Mouse (Mus musculus) embryonic facial prominence, embryonic 14.5 days (tissue): ENCODE measurements at regions not wholly inside any gene's neighbourhood (a gene's known extent, or its start where the extent isn't known, plus 50 kb on each side); places are given as distances from the start of the nearest gene placed in this dataset.

ENCODE experiments used
- ATAC-seq: fragments of 200-750 bp; cut with Nextera tagmentation; 2 replicates; pipeline ENCODE4 v1.8.0; 2017; ENCODE audit warnings: low read depth, moderate number of reproducible peaks, moderate TSS enrichment
- DNase-seq: peaks from one replicate; pipeline ENCODE4 v3.0.0-alpha.2; 2015; ENCODE audit warnings: low spot score
- H3K27ac ChIP-seq: fragments of 300-500 bp; sonication (generic); replicated peaks from 2 replicates; pipeline ENCODE4 v1.5.1; 2014; ENCODE audit warnings: low read depth, mild to moderate bottlenecking, low read length, moderate library complexity
- H3K27me3 ChIP-seq: fragments of 300-500 bp; sonication (generic); replicated peaks from 2 replicates; pipeline ENCODE4 v1.6.1; 2014; ENCODE audit warnings: low read length; ENCODE audit not compliant: control insufficient read depth, insufficient read depth
- H3K36me3 ChIP-seq: fragments of 300-500 bp; sonication (generic); 2 replicates; pipeline ENCODE4 v1.6.1; 2014; ENCODE audit warnings: low read length, mixed read lengths; ENCODE audit not compliant: control insufficient read depth, insufficient read depth
- H3K4me1 ChIP-seq: fragments of 300-500 bp; sonication (generic); 2 replicates; pipeline ENCODE4 v1.6.1; 2014; ENCODE audit warnings: antibody characterized with exemption, low read length; ENCODE audit not compliant: control insufficient read depth, insufficient read depth
- H3K4me2 ChIP-seq: fragments of 300-500 bp; sonication (generic); 2 replicates; pipeline ENCODE4 v1.6.1; 2014; ENCODE audit warnings: low read depth, mild to moderate bottlenecking, low read length, moderate library complexity, mixed read lengths
- H3K4me3 ChIP-seq: fragments of 300-500 bp; sonication (generic); 2 replicates; pipeline ENCODE4 v1.5.1; 2014; ENCODE audit warnings: low read depth, mild to moderate bottlenecking, low read length
- H3K9ac ChIP-seq: fragments of 300-500 bp; sonication (generic); 2 replicates; pipeline ENCODE4 v1.6.1; 2014; ENCODE audit warnings: low read depth, mild to moderate bottlenecking, low read length, moderate library complexity, mixed read lengths
- H3K9me3 ChIP-seq: fragments of 300-500 bp; sonication (generic); 2 replicates; pipeline ENCODE4 v1.6.1; 2016; ENCODE audit warnings: low read length; ENCODE audit not compliant: control insufficient read depth
- WGBS: fragments of 180-500 bp; shearing (Covaris S2); extraction: QIAGEN DNeasy Blood & Tissue Kit; methylation state at CpG from one replicate; pipeline ENCODE4 v1.1.7; 2014; 5-methylcytosine and 5-hydroxymethylcytosine counted together

GRCm38 (mm10) chr16:31508981-31509380 is 86.9 kb downstream of the Bdh1 start:
- peak overlapping the region; percentile 17; the same call in 1 of the 2 replicates for H3K4me3 ChIP-seq
- H3K9ac ChIP-seq = peak overlapping the region; percentile 19; the same call in 1 of the 2 replicates
- H3K27ac ChIP-seq = peak overlapping the region; percentile 70
- H3K27me3 ChIP-seq = no peaks in the 10 kb centered on the region
- DNase-seq (peak; percentile 96), ATAC-seq (peak; percentile 90)
- WGBS = 0% methylated on average over 18 of the region's 18 CpGs
- no peaks in the 10 kb centered on the region for H3K36me3 ChIP-seq
- peaks cover 19% of the 10 kb centered on the region for H3K4me1 ChIP-seq
- H3K9me3 ChIP-seq = no peaks in the 10 kb centered on the region
- H3K4me2 ChIP-seq = peak overlapping the region; percentile 46

DNA sequence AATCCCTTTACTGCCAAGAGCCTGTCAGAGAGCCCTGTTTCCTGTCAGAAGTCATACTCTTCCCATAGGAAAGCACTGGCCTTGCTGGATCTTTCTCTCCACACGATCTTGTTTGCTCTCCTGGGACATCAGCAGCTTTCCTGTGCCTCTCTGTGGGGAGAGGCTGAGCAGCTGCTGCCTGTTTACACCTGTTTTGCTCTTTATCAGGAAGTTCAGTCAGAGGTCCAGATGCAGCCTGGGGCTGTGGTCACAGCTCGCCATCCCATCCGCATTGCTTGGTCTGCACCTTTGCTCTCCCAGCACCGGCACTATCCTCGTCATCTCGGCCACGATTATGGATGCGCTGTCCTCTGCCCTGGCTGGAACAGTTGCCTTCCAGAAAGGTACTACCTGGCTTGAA is 88.0 kb downstream of the Bdh1 start:
- Histone ChIP-seq H3K27ac (no peak overlapping the region), H3K9me3 (no peaks in the 10 kb centered on the region), H3K4me1 (peaks cover 19% of the 10 kb centered on the region), H3K4me2 (no peak overlapping the region), H3K9ac (no peak overlapping the region), H3K27me3 (no peaks in the 10 kb centered on the region), H3K36me3 (no peaks in the 10 kb centered on the region), H3K4me3 (no peak overlapping the region)
- DNase-seq (peak; percentile 72), ATAC-seq (no peak)
- WGBS = 60% methylated on average over 8 of the region's 8 CpGs

DNA sequence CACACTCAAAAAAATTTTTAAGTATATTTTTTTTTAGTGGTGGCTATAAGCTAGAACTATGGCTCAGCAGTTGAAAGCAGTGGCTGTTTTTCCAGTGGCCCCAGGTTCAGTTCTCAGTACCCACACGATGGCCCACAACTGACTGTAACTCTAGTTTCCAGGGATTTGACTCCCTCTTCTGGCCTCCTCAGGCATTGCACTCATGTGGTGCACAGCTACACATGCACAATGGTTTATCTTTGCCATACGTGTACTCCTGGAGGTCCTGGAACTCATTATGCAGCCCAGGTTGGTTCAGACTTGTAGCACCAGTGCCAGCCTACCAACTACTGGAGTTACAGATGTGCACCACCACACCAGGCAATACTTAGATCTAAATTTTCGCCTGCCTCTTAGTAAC is 96.7 kb downstream of the Bdh1 start:
- no peak overlapping the region for H3K4me3 ChIP-seq
- DNase-seq (no peak), ATAC-seq (no peak)
- no peak overlapping the region for H3K27ac ChIP-seq
- no peaks in the 10 kb centered on the region for H3K27me3 ChIP-seq
- H3K4me2 ChIP-seq = no peak overlapping the region
- H3K9ac ChIP-seq = no peak overlapping the region
- WGBS = 87% methylated on average over 3 of the region's 3 CpGs
- H3K36me3 ChIP-seq = no peaks in the 10 kb centered on the region
- H3K9me3 ChIP-seq = no peaks in the 10 kb centered on the region
- H3K4me1 ChIP-seq = no peaks in the 10 kb centered on the region

GRCm38 (mm10) chr16:31520081-31520480 is 98.0 kb downstream of the Bdh1 start:
- no peak overlapping the region for H3K4me2 ChIP-seq
- H3K27me3 ChIP-seq = no peaks in the 10 kb centered on the region
- H3K27ac ChIP-seq = no peak overlapping the region
- DNase-seq = no peak
- H3K9ac ChIP-seq = no peak overlapping the region
- H3K9me3 ChIP-seq = no peaks in the 10 kb centered on the region
- 73% methylated on average over 9 of the region's 9 CpGs for WGBS
- no peak for ATAC-seq
- no peak overlapping the region for H3K4me3 ChIP-seq
- no peaks in the 10 kb centered on the region for H3K36me3 ChIP-seq
- no peaks in the 10 kb centered on the region for H3K4me1 ChIP-seq

GRCm38 (mm10) chr16:31521786-31522185 is 99.7 kb downstream of the Bdh1 start:
- Histone ChIP-seq H3K27me3 (no peaks in the 10 kb centered on the region), H3K9me3 (no peaks in the 10 kb centered on the region), H3K36me3 (no peaks in the 10 kb centered on the region), H3K4me1 (no peaks in the 10 kb centered on the region), H3K4me2 (no peak overlapping the region), H3K27ac (no peak overlapping the region), H3K9ac (no peak overlapping the region), H3K4me3 (no peak overlapping the region)
- no peak for DNase-seq
- WGBS = 78% methylated on average over 6 of the region's 6 CpGs
- no peak for ATAC-seq

DNA sequence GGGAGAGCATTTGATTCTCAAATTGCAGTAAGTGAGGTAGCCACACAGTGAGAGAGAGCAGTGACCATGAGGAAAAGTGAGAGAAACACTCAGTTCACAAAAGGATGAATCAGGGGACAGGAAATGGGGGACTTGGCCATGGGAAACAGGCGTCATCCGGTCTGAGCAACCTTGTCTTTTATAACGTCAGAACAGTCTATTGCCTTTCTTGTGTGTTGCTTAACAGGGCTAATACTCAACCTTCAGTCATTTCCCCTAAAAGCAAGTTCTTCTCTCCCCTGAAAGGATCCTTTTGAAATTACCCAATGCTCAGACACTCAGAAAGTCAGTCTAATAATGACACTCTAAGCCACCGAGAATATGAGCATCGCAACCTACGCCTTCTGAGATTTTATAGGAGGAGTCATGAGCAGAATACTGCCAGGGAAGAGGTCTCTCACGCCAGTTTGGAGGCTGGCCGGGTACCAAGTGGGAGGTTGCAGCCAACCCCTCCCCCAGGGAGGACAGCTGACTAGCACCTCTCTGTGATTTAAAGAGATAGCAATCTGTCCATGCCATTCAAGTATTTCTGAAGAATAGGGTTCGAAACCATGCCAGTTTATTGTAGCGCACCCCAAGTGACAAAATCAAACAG is 104.7 kb downstream of the Bdh1 start:
- Histone ChIP-seq H3K27me3 (no peaks in the 10 kb centered on the region), H3K4me1 (no peaks in the 10 kb centered on the region), H3K27ac (no peak overlapping the region), H3K9ac (no peak overlapping the region), H3K36me3 (no peaks in the 10 kb centered on the region), H3K4me3 (no peak overlapping the region), H3K9me3 (no peaks in the 10 kb centered on the region), H3K4me2 (no peak overlapping the region)
- peak; percentile 25 for DNase-seq
- ATAC-seq = no peak
- 61% methylated on average over 10 of the region's 10 CpGs for WGBS

DNA sequence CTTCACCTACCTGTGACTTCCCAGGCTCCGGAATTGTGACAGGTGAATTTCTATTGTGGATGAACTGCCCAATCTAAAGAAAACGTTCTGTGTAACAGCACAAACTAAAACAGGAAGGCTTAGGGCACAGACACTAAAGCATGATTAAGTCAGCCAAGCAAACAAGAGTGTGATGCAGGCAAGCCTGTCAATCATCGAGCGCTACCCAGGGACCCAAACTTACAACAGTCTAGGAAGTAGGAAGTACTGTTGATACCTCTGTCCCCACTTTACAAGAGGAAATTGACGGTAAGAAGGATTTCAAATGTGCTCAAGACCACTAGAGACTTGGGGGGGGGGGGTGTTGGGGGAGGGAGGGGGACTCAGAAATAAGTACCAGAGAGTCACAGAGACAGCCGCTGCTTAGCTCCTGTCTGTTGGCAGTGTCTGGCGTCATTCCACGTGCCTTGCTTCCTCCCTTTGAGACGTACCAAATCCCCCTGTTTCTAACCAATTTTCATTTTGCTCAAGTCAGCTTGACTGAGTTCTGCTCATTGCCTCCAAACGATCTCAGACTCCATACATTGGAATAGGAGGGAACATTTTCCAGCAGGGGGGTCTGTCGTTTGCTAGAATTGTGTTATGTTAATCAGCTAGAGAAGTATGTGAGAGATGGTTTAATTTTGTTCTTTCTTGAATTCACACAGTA is 106.7 kb downstream of the Bdh1 start:
- peak; percentile 34 for DNase-seq
- H3K4me3 ChIP-seq = no peak overlapping the region
- no peak overlapping the region for H3K27ac ChIP-seq
- WGBS = 43% methylated on average over 11 of the region's 11 CpGs
- H3K9ac ChIP-seq = no peak overlapping the region
- H3K9me3 ChIP-seq = no peaks in the 10 kb centered on the region
- H3K36me3 ChIP-seq = no peaks in the 10 kb centered on the region
- H3K4me1 ChIP-seq = no peaks in the 10 kb centered on the region
- H3K4me2 ChIP-seq = no peak overlapping the region
- ATAC-seq = no peak
- H3K27me3 ChIP-seq = no peaks in the 10 kb centered on the region

DNA sequence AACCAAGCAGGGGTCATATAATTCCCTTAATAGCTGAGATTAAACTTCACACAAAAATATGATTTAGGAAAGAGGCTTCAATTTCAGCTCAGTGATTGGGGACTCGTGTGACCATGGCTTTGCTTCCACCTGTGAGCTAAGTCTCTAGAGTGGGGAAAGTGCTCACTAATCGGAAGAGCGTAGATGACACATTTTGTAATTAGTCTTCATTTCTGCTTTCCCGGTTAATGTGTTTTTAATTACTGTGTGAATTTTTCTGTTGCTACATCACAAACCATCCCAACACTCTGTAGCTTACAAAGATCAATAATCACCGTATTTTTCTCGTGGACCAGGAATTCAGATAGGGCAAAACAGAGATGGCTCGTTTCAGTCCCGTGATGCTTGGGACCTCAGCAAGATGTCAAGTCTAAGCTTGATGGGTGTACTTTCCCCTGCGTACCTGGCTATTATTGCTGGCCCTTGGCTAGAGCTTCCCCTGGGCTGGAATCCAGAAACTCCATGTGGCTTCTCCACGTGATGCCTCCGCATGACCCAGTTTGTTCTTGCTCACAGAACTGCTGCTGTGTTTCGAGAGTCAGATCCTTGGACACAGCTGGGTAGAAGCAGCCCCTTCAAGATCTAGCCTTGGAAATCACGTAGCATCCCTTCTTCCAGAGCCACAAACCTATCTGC is 107.3 kb downstream of the Bdh1 start:
- H3K4me1 ChIP-seq = no peaks in the 10 kb centered on the region
- H3K27ac ChIP-seq = no peak overlapping the region
- DNase-seq = no peak
- no peak overlapping the region for H3K4me3 ChIP-seq
- H3K9me3 ChIP-seq = no peaks in the 10 kb centered on the region
- no peak for ATAC-seq
- H3K36me3 ChIP-seq = no peaks in the 10 kb centered on the region
- H3K9ac ChIP-seq = no peak overlapping the region
- no peak overlapping the region for H3K4me2 ChIP-seq
- 69% methylated on average over 13 of the region's 13 CpGs for WGBS
- H3K27me3 ChIP-seq = no peaks in the 10 kb centered on the region
